Mouse (Mus musculus): ENCODE measurements around the gene Sgsm3. TPM values are rescaled to one million over a fixed set of nuclear protein-coding genes. Genes with fewer than 3 reads are reported as not detected.
"Not testable (repeated sequence)": the region's sequence is repeated elsewhere in the genome, so short reads cannot be mapped to it uniquely, and the experiment has no call there.

Sgsm3 gene
- polyA plus RNA-seq (2016; fragmentation: Nextera tagmentation; extraction: Ambion mirVana) = 35.5 and 42.4 TPM in 2 replicates

- WGBS = under 1% methylated on average over 47 of the region's 67 CpGs
- Histone ChIP-seq H3K27me3 (no peaks in the 10 kb centered on the region), H3K4me2 (peak within 1 kb of the TSS; percentile 78), H3K4me1 (peaks cover 9% of the 10 kb centered on the region), H3K9me3 (no peaks in the 10 kb centered on the region), H3K4me3 (replicated peaks) (peak within 1 kb of the TSS; percentile 88), H3K27ac (peak within 1 kb of the TSS; percentile 56; the same call in 1 of the 2 replicates), H3K36me3 (replicated peaks) (no peaks in the 10 kb centered on the region), H3K9ac (peak within 1 kb of the TSS; percentile 75)
- peak; percentile 95 for ATAC-seq (ENCODE audit: low FRiP score)
These were observed at the start of gene Sgsm3 for GRCm38 (mm10) chr15:80977620-80978334. TSS of gene Sgsm3 (plus strand) at chr15:80977765.

GRCm38 (mm10) chr15:80928811-80929355 lies 48.7 kb upstream of the Sgsm3 start:
- H3K4me1 ChIP-seq = peaks cover 5% of the 10 kb centered on the region; the same call in 1 of the 2 replicates
- no peak for ATAC-seq (ENCODE audit: low FRiP score)
- H3K9me3 ChIP-seq = no peaks in the 10 kb centered on the region
- no peak overlapping the region for H3K4me3 ChIP-seq (replicated peaks)
- H3K27ac ChIP-seq = no peak overlapping the region
- peaks cover 67% of the 10 kb centered on the region for H3K36me3 ChIP-seq (replicated peaks)
- no peak overlapping the region for H3K4me2 ChIP-seq
- no peak overlapping the region for H3K9ac ChIP-seq
- 81% methylated on average over 20 of the region's 20 CpGs for WGBS
- no peaks in the 10 kb centered on the region for H3K27me3 ChIP-seq

- no peak for ATAC-seq (ENCODE audit: low FRiP score)
- WGBS = 32% methylated on average over 13 of the region's 16 CpGs
- Histone ChIP-seq H3K27me3 (no peaks in the 10 kb centered on the region), H3K27ac (0 out of 2 replicates have a peak overlapping the region, but pooled peaks have one; percentile 61), H3K9ac (no peak overlapping the region), H3K4me3 (replicated peaks) (no peak overlapping the region), H3K9me3 (no peaks in the 10 kb centered on the region), H3K4me2 (no peak overlapping the region), H3K4me1 (peaks cover 5% of the 10 kb centered on the region; the same call in 1 of the 2 replicates), H3K36me3 (replicated peaks) (peaks cover 61% of the 10 kb centered on the region)
These were observed 47.5 kb upstream of the Sgsm3 start for GRCm38 (mm10) chr15:80930048-80930571.

- H3K4me1 ChIP-seq; H3K4me3 ChIP-seq (replicated peaks); H3K27me3 ChIP-seq; ATAC-seq (ENCODE audit: low FRiP score); H3K4me2 ChIP-seq; H3K27ac ChIP-seq; H3K9ac ChIP-seq; H3K9me3 ChIP-seq: not testable (repeated sequence)
- WGBS = 86% methylated on average over 23 of the region's 23 CpGs
- H3K36me3 ChIP-seq (replicated peaks) = peaks cover 61% of the 10 kb centered on the region
These were observed 46.8 kb upstream of the Sgsm3 start for GRCm38 (mm10) chr15:80930676-80931320.

GRCm38 (mm10) chr15:80931345-80931960 lies 46.1 kb upstream of the Sgsm3 start:
- Histone ChIP-seq H3K9me3 (no peaks in the 10 kb centered on the region), H3K4me3 (replicated peaks) (no peak overlapping the region), H3K9ac (no peak overlapping the region), H3K4me1 (peaks cover 5% of the 10 kb centered on the region; the same call in 1 of the 2 replicates), H3K4me2 (no peak overlapping the region), H3K27me3 (no peaks in the 10 kb centered on the region), H3K36me3 (replicated peaks) (peaks cover 59% of the 10 kb centered on the region), H3K27ac (no peak overlapping the region)
- 94% methylated on average over 9 of the region's 9 CpGs for WGBS
- no peak for ATAC-seq (ENCODE audit: low FRiP score)

GRCm38 (mm10) chr15:80934841-80935240 lies 42.7 kb upstream of the Sgsm3 start:
- peaks cover 5% of the 10 kb centered on the region; the same call in 1 of the 2 replicates for H3K4me1 ChIP-seq
- peaks cover 33% of the 10 kb centered on the region for H3K36me3 ChIP-seq (replicated peaks)
- H3K27ac ChIP-seq = no peak overlapping the region
- 93% methylated on average over 5 of the region's 5 CpGs for WGBS
- no peak overlapping the region for H3K9ac ChIP-seq
- no peak overlapping the region for H3K4me3 ChIP-seq (replicated peaks)
- H3K4me2 ChIP-seq = no peak overlapping the region
- ATAC-seq (ENCODE audit: low FRiP score) = no peak
- no peaks in the 10 kb centered on the region for H3K9me3 ChIP-seq
- no peaks in the 10 kb centered on the region for H3K27me3 ChIP-seq

- no peak overlapping the region for H3K27ac ChIP-seq
- H3K9ac ChIP-seq = no peak overlapping the region
- peaks cover 26% of the 10 kb centered on the region for H3K36me3 ChIP-seq (replicated peaks)
- H3K4me1 ChIP-seq = no peaks in the 10 kb centered on the region
- no peaks in the 10 kb centered on the region for H3K9me3 ChIP-seq
- no peak overlapping the region for H3K4me3 ChIP-seq (replicated peaks)
- no peak overlapping the region for H3K4me2 ChIP-seq
- no peak for ATAC-seq (ENCODE audit: low FRiP score)
- no peaks in the 10 kb centered on the region for H3K27me3 ChIP-seq
- WGBS = 83% methylated on average over 3 of the region's 3 CpGs
These were observed 40.9 kb upstream of the Sgsm3 start for GRCm38 (mm10) chr15:80936686-80937085.

GRCm38 (mm10) chr15:80938615-80939014 lies 39.0 kb upstream of the Sgsm3 start:
- 83% methylated on average over 4 of the region's 4 CpGs for WGBS

GRCm38 (mm10) chr15:80939401-80939800 lies 38.2 kb upstream of the Sgsm3 start:
- no peak for ATAC-seq (ENCODE audit: low FRiP score)
- Histone ChIP-seq H3K27ac (no peak overlapping the region), H3K27me3 (no peaks in the 10 kb centered on the region), H3K4me2 (no peak overlapping the region), H3K9ac (no peak overlapping the region), H3K36me3 (replicated peaks) (peaks cover 14% of the 10 kb centered on the region; the same call in 1 of the 2 replicates), H3K4me1 (no peaks in the 10 kb centered on the region), H3K9me3 (no peaks in the 10 kb centered on the region), H3K4me3 (replicated peaks) (no peak overlapping the region)
- WGBS = 82% methylated on average over 5 of the region's 5 CpGs

More at GRCm38 (mm10) chr15:80938615-80939014, 39.0 kb upstream of the Sgsm3 start:
- no peaks in the 10 kb centered on the region for H3K27me3 ChIP-seq
- H3K4me3 ChIP-seq (replicated peaks) = no peak overlapping the region
- no peaks in the 10 kb centered on the region for H3K4me1 ChIP-seq
- H3K27ac ChIP-seq = no peak overlapping the region
- no peak overlapping the region for H3K9ac ChIP-seq
- H3K36me3 ChIP-seq (replicated peaks) = peaks cover 14% of the 10 kb centered on the region
- no peaks in the 10 kb centered on the region for H3K9me3 ChIP-seq
- ATAC-seq (ENCODE audit: low FRiP score) = no peak
- no peak overlapping the region for H3K4me2 ChIP-seq

GRCm38 (mm10) chr15:80941468-80942040 lies 36.0 kb upstream of the Sgsm3 start:
- Histone ChIP-seq H3K4me3 (replicated peaks) (no peak overlapping the region), H3K27ac (no peak overlapping the region), H3K27me3 (no peaks in the 10 kb centered on the region), H3K4me2 (no peak overlapping the region), H3K4me1 (no peaks in the 10 kb centered on the region), H3K9me3 (no peaks in the 10 kb centered on the region), H3K36me3 (replicated peaks) (no peaks in the 10 kb centered on the region), H3K9ac (no peak overlapping the region)
- ATAC-seq (ENCODE audit: low FRiP score) = no peak
- WGBS = 83% methylated on average over 6 of the region's 6 CpGs

- Histone ChIP-seq H3K36me3 (replicated peaks) (peaks cover 3% of the 10 kb centered on the region; the same call in 1 of the 2 replicates), H3K27ac (no peak overlapping the region), H3K9me3 (no peaks in the 10 kb centered on the region), H3K4me2 (no peak overlapping the region), H3K4me3 (replicated peaks) (no peak overlapping the region), H3K27me3 (no peaks in the 10 kb centered on the region), H3K9ac (no peak overlapping the region), H3K4me1 (peaks cover 15% of the 10 kb centered on the region)
- 60% methylated on average over 3 of the region's 3 CpGs for WGBS
- ATAC-seq (ENCODE audit: low FRiP score) = no peak
These were observed 31.7 kb upstream of the Sgsm3 start for GRCm38 (mm10) chr15:80945851-80946250.

Measured in forebrain, embryonic 12.5 days (tissue).